Mouse (Mus musculus): ENCODE data around the gene Olfr974. TPM values are rescaled to one million over a fixed set of nuclear protein-coding genes. Genes with fewer than 3 reads are reported as not detected.
A peak's percentile ranks its signal among the peaks of the same experiment; 100 is the strongest.
"Not testable (repeated sequence)": the region's sequence is repeated elsewhere in the genome, so short reads cannot be mapped to it uniquely, and the experiment has no call there.

The Olfr974 gene
- polyA plus RNA-seq (2015; fragmentation: Nextera tagmentation; extraction: Ambion mirVana) = not detected in 2 replicates

DNA sequence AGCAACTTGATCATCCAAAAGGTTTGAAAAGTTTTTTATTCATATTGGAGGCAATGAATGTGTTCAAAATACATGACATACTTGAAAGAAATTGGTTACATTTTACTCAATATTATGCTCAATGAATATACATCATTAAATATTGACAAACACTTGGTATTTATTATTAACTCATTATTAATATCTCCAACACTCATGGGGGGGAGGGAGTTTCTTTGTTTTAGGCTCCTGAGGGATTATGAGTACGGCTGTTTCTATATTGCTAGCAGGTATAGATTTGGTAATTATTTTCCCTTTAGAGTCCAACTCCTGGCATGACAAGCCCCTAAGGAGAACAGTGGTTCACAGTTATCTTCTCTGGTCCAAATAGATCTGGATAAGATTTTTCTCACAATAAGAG, at the start of gene Olfr974:
Gene Olfr974 (plus strand): TSS at position 301 of the 400 bp plus-strand sequence.
- Histone ChIP-seq H3K36me3 (no peaks in the 10 kb centered on the region), H3K4me2 (replicated peaks) (no peak within 1 kb of the TSS), H3K27ac (no peak within 1 kb of the TSS), H3K4me1 (replicated peaks) (no peaks in the 10 kb centered on the region), H3K4me3 (replicated peaks) (no peak within 1 kb of the TSS), H3K9ac (no peak within 1 kb of the TSS), H3K9me3 (no peaks in the 10 kb centered on the region), H3K27me3 (replicated peaks) (no peaks in the 10 kb centered on the region)
- ATAC-seq = no peak
- 84% methylated on average over 1 of the region's 1 CpGs for WGBS

DNA sequence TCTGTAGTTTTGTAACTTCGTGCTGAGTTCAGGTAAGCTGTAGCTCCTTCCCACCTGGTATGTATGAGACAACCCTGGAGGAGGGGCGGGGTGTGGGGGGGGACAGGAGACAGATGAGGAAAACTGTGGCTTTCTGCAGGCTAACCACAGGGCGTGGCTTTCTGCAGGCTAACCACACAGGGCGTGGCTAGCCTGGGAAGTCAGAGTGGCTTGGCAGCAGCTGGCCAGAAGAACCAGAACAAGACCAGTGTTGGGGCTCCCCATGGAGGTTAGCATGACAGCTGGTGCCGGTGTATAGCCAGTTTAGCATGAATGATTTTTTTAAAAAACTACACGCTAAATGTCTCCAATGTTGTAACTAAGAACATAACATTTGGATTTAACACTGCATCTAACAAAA, 32.2 kb upstream of the Olfr974 start:
- ATAC-seq = peak; percentile 36; the same call in 1 of the 2 replicates
- no peaks in the 10 kb centered on the region for H3K4me1 ChIP-seq (replicated peaks)
- H3K27me3 ChIP-seq (replicated peaks) = no peaks in the 10 kb centered on the region
- no peaks in the 10 kb centered on the region for H3K9me3 ChIP-seq
- H3K4me3 ChIP-seq (replicated peaks) = no peak overlapping the region
- H3K4me2 ChIP-seq (replicated peaks) = no peak overlapping the region
- no peak overlapping the region for H3K9ac ChIP-seq
- no peak overlapping the region for H3K27ac ChIP-seq
- WGBS = 73% methylated on average over 6 of the region's 6 CpGs
- H3K36me3 ChIP-seq = no peaks in the 10 kb centered on the region

DNA sequence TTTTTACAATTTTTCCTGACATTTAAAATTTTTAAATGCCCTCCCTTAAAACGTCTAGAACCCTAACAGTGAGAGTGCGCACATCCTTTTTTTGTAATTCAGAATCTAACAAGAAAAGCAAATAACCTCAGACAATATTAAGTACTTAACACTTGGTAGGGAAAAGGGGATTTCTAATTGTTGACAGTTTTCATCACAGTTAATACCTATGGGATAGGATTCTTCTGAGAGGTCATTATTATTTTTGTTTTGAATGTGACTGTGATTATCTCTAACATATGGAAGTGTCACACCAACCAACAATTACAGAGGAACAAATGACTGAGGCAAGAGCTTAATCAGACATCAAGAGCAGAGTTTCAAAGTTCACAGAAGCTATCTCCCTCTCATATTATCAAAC, 30.3 kb upstream of the Olfr974 start, which contains the start of gene Olfr229:
Gene Olfr229 (plus strand): TSS at position 301 of the 400 bp plus-strand sequence.
- H3K4me3 ChIP-seq (replicated peaks) = no peak within 1 kb of the TSS
- H3K36me3 ChIP-seq = no peaks in the 10 kb centered on the region
- no peak within 1 kb of the TSS for H3K27ac ChIP-seq
- H3K4me1 ChIP-seq (replicated peaks) = no peaks in the 10 kb centered on the region
- 65% methylated on average over 2 of the region's 2 CpGs for WGBS
- no peak within 1 kb of the TSS for H3K4me2 ChIP-seq (replicated peaks)
- no peak within 1 kb of the TSS for H3K9ac ChIP-seq
- no peaks in the 10 kb centered on the region for H3K9me3 ChIP-seq
- no peaks in the 10 kb centered on the region for H3K27me3 ChIP-seq (replicated peaks)
- ATAC-seq = no peak

DNA sequence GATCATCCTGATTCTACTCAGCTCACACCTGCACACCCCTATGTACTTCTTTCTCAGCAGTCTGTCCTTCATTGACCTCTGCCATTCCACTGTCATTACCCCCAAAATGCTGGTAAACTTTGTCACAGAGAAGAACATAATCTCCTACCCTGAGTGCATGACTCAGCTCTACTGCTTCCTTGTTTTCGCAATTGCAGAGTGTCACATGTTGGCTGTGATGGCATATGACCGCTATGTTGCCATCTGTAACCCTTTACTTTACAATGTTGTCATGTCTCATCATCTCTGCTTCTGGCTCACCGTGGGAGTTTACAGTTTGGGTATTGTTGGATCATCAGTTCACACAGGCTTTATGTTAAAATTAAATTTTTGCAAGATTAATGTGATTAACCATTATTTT, 27.4 kb upstream of the Olfr974 start:
- no peak overlapping the region for H3K27ac ChIP-seq
- H3K36me3 ChIP-seq = no peaks in the 10 kb centered on the region
- 82% methylated on average over 3 of the region's 3 CpGs for WGBS
- H3K9me3 ChIP-seq = no peaks in the 10 kb centered on the region
- H3K4me2 ChIP-seq (replicated peaks) = no peak overlapping the region
- H3K9ac ChIP-seq = no peak overlapping the region
- ATAC-seq = no peak
- no peaks in the 10 kb centered on the region for H3K4me1 ChIP-seq (replicated peaks)
- H3K4me3 ChIP-seq (replicated peaks) = no peak overlapping the region
- no peaks in the 10 kb centered on the region for H3K27me3 ChIP-seq (replicated peaks)

DNA sequence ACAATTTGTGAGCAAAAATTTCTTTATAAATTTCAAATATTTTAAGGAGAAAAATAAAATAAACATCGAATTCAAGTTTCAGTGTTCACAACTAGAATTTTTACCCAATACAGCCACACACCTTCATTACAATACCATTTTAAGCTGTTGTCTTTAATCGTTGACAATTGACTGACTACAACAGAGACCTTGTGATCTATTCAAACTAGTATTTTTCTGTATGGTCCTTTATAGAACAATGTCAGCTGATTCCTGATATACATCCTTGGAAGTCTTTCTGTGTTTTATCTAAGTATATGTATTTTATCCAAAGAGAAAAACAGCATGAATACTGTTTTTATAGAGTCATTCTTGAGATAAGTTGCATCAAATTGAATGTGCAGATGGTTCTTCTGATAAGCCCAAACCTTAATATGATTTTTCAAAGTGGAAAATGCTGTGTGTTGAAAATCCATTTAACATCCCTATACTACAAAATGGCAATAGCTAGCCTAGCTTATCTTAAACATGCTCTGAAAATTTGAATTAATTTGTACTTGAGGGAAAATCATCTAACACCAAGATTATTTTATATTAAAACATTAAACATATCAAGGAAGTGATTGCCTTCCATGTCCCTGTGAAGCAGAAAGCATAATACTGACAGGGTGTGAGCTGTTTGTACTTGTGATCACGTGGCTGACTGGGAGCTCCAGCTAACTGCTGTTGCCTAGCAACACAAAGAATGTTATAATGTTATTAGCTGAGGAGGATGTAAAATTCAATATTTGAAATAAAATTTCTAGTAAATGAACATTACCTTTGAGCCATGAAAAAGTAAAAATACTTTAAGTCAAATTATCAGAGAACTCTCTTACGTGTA, 9.1 kb upstream of the Olfr974 start:
- WGBS = no CpG with 5 or more reads among the region's 4 CpGs
- not testable (repeated sequence) for ATAC-seq; H3K27me3 ChIP-seq (replicated peaks); H3K9me3 ChIP-seq; H3K4me1 ChIP-seq (replicated peaks); H3K4me2 ChIP-seq (replicated peaks); H3K4me3 ChIP-seq (replicated peaks); H3K27ac ChIP-seq; H3K9ac ChIP-seq; H3K36me3 ChIP-seq

DNA sequence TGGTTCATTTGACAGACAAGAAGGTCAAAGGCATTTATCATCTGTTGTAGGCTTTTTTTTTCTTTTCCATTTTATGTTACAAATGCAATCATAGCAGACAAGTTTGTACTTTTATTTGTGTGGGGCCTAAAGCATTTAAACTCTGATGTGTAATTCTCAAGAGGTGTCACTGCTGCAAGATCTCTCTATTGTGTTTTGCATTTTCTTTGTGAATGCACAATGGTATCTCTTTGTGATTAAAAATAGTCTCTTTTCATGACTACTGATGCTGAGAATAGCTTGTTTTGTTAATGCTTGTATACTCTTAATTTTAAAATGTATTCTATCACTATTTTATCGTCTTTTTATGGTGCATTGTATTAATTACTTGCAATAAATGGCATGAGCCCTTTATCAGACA, 8.5 kb upstream of the Olfr974 start:
- not testable (repeated sequence) for ATAC-seq; H3K9ac ChIP-seq; H3K27ac ChIP-seq; H3K27me3 ChIP-seq (replicated peaks); H3K4me1 ChIP-seq (replicated peaks); H3K4me2 ChIP-seq (replicated peaks); H3K9me3 ChIP-seq; H3K36me3 ChIP-seq; H3K4me3 ChIP-seq (replicated peaks)
- 65% methylated on average over 1 of the region's 1 CpGs for whole genome bisulfite sequencing

DNA sequence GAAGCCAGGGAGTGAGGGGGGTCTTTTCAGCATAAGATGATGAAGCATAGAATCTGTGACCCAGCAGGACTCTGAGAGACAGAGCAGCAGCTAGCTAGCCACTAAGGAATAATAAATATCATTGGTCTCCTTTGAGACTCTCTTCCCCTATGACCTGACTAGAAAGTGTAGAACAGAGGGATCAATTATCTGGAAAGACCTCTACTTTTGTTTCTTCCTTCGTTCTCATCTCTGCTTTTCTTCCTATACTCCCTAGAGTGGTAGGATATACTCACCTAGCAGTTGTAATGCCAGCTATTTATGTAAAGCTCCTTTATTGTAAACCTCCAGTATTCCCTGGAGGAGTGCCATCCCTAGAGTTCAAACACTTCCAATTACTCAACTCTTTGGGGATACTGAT, 14.6 kb downstream of the Olfr974 start, which contains the start of gene Olfr975:
Gene Olfr975 (minus strand): TSS at position 101 of the 400 bp plus-strand sequence.
- H3K27ac ChIP-seq = no peak within 1 kb of the TSS
- 50% methylated on average over 1 of the region's 1 CpGs for WGBS
- H3K4me3 ChIP-seq (replicated peaks) = no peak within 1 kb of the TSS
- H3K4me1 ChIP-seq (replicated peaks) = no peaks in the 10 kb centered on the region
- H3K9ac ChIP-seq = no peak within 1 kb of the TSS
- ATAC-seq = no peak
- H3K4me2 ChIP-seq (replicated peaks) = no peak within 1 kb of the TSS
- H3K36me3 ChIP-seq = no peaks in the 10 kb centered on the region
- no peaks in the 10 kb centered on the region for H3K27me3 ChIP-seq (replicated peaks)
- H3K9me3 ChIP-seq = no peaks in the 10 kb centered on the region

DNA sequence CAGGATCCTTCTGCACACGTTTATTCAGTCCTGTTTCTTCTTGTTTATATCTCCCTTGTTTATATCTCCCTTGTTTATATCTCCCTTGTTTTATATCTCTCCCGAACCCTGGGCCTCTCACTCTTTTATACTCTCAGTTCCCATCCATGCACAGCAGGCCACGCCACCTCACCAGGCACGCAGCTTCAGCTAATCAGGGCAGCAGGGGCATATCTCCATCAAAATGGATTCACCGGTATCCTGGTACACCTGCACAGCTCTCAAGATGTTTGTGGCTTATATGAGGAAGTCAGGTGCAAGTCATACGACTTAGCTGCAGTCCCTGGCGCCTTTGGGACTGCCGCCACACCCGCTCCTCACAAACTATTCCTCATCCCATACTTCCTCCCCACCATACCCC, 23.7 kb downstream of the Olfr974 start, which contains the start of gene Olfr976:
Gene Olfr976 (minus strand): TSS at position 101 of the 400 bp plus-strand sequence.
- not testable (repeated sequence) for H3K4me1 ChIP-seq (replicated peaks); H3K27me3 ChIP-seq (replicated peaks); H3K4me3 ChIP-seq (replicated peaks); H3K27ac ChIP-seq; H3K9ac ChIP-seq; H3K9me3 ChIP-seq; H3K36me3 ChIP-seq; H3K4me2 ChIP-seq (replicated peaks); ATAC-seq
- 80% methylated on average over 8 of the region's 9 CpGs for WGBS

DNA sequence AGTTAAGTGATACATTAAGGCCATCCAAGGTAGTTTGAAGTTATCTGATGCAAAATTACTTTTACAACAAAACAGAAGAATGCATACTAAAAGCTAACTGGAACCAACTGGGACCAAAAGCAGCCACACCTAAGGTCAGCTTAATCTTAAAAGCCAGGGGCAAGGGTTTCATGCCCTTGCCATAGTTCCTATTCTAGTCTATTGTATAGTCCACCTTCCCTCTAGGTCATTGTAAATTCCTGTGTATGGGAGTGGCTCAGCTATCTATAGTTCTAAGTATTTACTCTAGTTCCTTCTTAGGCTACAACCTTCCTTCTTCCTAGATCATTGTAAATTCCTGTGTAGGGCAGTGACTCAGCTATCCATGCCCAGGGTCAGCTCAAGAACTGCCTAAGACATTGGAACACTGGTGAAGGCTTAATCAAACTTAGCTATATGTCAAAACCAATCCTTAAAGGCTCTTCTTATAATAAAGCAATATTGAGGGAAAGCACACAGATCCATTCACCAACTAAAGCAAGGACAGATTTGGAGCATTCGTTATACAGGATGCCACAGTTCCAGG, 39.4 kb downstream of the Olfr974 start:
- not testable (repeated sequence) for H3K4me3 ChIP-seq (replicated peaks); H3K27me3 ChIP-seq (replicated peaks); H3K27ac ChIP-seq; ATAC-seq; H3K9me3 ChIP-seq; H3K4me1 ChIP-seq (replicated peaks); H3K36me3 ChIP-seq; H3K9ac ChIP-seq; H3K4me2 ChIP-seq (replicated peaks)
- 80% methylated on average over 1 of the region's 1 CpGs for WGBS

DNA sequence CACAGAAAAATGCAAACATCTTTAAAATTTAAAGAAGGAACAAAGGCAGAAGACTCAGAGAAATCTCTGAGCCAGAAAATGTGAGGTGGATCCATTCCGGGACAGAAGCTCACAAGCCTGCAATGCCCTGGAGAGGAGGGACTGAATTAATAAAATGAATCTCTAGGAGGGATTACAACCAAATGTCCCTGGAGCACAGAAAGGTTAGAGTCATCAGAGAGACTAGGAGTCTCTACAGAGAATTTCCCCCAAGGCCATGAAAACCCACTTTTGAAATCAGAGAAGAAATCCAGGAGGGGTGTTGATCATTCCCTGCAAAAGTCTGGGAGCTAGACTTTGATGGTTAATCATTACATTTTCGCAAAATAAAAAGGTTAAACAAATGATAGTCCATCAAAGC, 54.5 kb downstream of the Olfr974 start, which contains the start of gene Olfr978:
Gene Olfr978 (plus strand): TSS at position 301 of the 400 bp plus-strand sequence.
- ATAC-seq = no peak
- Histone ChIP-seq H3K4me1 (replicated peaks) (no peaks in the 10 kb centered on the region), H3K27ac (no peak within 1 kb of the TSS), H3K9ac (no peak within 1 kb of the TSS), H3K36me3 (no peaks in the 10 kb centered on the region), H3K9me3 (no peaks in the 10 kb centered on the region), H3K4me3 (replicated peaks) (no peak within 1 kb of the TSS), H3K4me2 (replicated peaks) (no peak within 1 kb of the TSS), H3K27me3 (replicated peaks) (no peaks in the 10 kb centered on the region)
- WGBS = 84% methylated on average over 2 of the region's 2 CpGs
